Mouse (Mus musculus) neural tube, embryonic 12.5 days (tissue): ENCODE results near the gene Gtf2h1. TPM values are rescaled to one million over a fixed set of nuclear protein-coding genes. Genes with fewer than 3 reads are reported as not detected.

Experiments
- ATAC-seq: fragments of 200-750 bp; cut with Nextera tagmentation; 2 replicates; pipeline ENCODE4 v1.8.0; 2017; ENCODE audit warnings: low read depth, mild to moderate bottlenecking, moderate TSS enrichment, moderate library complexity; ENCODE audit not compliant: low FRiP score
- H3K27ac ChIP-seq: fragments of 300-500 bp; sonication (generic); 2 replicates; pipeline ENCODE4 v1.5.1; 2016
- H3K27me3 ChIP-seq: fragments of 300-500 bp; sonication (generic); replicated peaks from 2 replicates; pipeline ENCODE4 v1.6.1; 2016; ENCODE audit warnings: mild to moderate bottlenecking
- H3K36me3 ChIP-seq: fragments of 300-500 bp; sonication (generic); 2 replicates; pipeline ENCODE4 v1.6.1; 2016; ENCODE audit warnings: mild to moderate bottlenecking
- H3K4me1 ChIP-seq: fragments of 300-500 bp; sonication (generic); 2 replicates; pipeline ENCODE4 v1.6.1; 2016
- H3K4me2 ChIP-seq: fragments of 300-500 bp; sonication (generic); replicated peaks from 2 replicates; pipeline ENCODE4 v1.6.1; 2016; ENCODE audit warnings: mild to moderate bottlenecking
- H3K4me3 ChIP-seq: fragments of 300-500 bp; sonication (generic); 2 replicates; pipeline ENCODE4 v1.5.1; 2016
- H3K9ac ChIP-seq: fragments of 300-500 bp; sonication (generic); 2 replicates; pipeline ENCODE4 v1.6.1; 2016; ENCODE audit warnings: mild to moderate bottlenecking
- H3K9me3 ChIP-seq: fragments of 300-500 bp; sonication (generic); 2 replicates; pipeline ENCODE4 v1.6.1; 2016; ENCODE audit warnings: mild to moderate bottlenecking
- WGBS: fragments of 180-500 bp; shearing (Covaris S2); methylation state at CpG from one replicate; pipeline ENCODE4 v1.1.7; 2016; 5-methylcytosine and 5-hydroxymethylcytosine counted together
- polyA plus RNA-seq: library from polyadenylated mRNA; unstranded; fragments of >200 nt; fragmentation: Nextera tagmentation; extraction: Ambion mirVana; gene quantifications from 2 replicates; pipeline ENCODE4 v1.2.1, GENCODE M21; 2016

The Gtf2h1 gene
- polyA plus RNA-seq, 1 experiment from 2014 or later: 46.4 TPM

- H3K27me3 ChIP-seq: no peaks in the 10 kb centered on the region
- 88% methylated on average over 6 of the region's 6 CpGs for WGBS
- no peak for ATAC-seq
- H3K9ac ChIP-seq: no peak overlapping the region
- peaks cover 12% of the 10 kb centered on the region for H3K4me1 ChIP-seq
- H3K27ac ChIP-seq: no peak overlapping the region
- H3K4me2 ChIP-seq: no peak overlapping the region
- H3K4me3 ChIP-seq: no peak overlapping the region
- H3K36me3 ChIP-seq: no peaks in the 10 kb centered on the region
- H3K9me3 ChIP-seq: no peaks in the 10 kb centered on the region
Observed at GRCm38 (mm10) chr7:46833266-46833665, 37.4 kb downstream of the Gtf2h1 start.

- 87% methylated on average over 7 of the region's 7 CpGs for WGBS
- ATAC-seq: no peak
- Histone ChIP-seq H3K27ac (no peak overlapping the region), H3K27me3 (no peaks in the 10 kb centered on the region), H3K4me3 (no peak overlapping the region), H3K9ac (no peak overlapping the region), H3K4me1 (peaks cover 17% of the 10 kb centered on the region), H3K36me3 (no peaks in the 10 kb centered on the region), H3K4me2 (no peak overlapping the region), H3K9me3 (no peaks in the 10 kb centered on the region)
Observed at GRCm38 (mm10) chr7:46833670-46834255, 37.9 kb downstream of the Gtf2h1 start.

GRCm38 (mm10) chr7:46834994-46835610 lies 39.2 kb downstream of the Gtf2h1 start:
- Histone ChIP-seq H3K9ac (no peak overlapping the region), H3K36me3 (no peaks in the 10 kb centered on the region), H3K4me1 (peaks cover 23% of the 10 kb centered on the region), H3K4me2 (no peak overlapping the region), H3K9me3 (no peaks in the 10 kb centered on the region), H3K27ac (no peak overlapping the region), H3K27me3 (no peaks in the 10 kb centered on the region; the same call in 1 of the 2 replicates), H3K4me3 (no peak overlapping the region)
- WGBS: 30% methylated on average over 13 of the region's 14 CpGs
- ATAC-seq: no peak

- peaks cover 23% of the 10 kb centered on the region for H3K4me1 ChIP-seq
- no peaks in the 10 kb centered on the region for H3K9me3 ChIP-seq
- no peaks in the 10 kb centered on the region for H3K36me3 ChIP-seq
- no peak overlapping the region for H3K9ac ChIP-seq
- H3K4me3 ChIP-seq: no peak overlapping the region
- H3K27me3 ChIP-seq: peaks cover 2% of the 10 kb centered on the region; the same call in 1 of the 2 replicates
- no peak overlapping the region for H3K27ac ChIP-seq
- no peak for ATAC-seq
- H3K4me2 ChIP-seq: no peak overlapping the region
- WGBS: 81% methylated on average over 5 of the region's 5 CpGs
Observed at GRCm38 (mm10) chr7:46836357-46836756, 40.5 kb downstream of the Gtf2h1 start.

- peaks cover 23% of the 10 kb centered on the region for H3K4me1 ChIP-seq
- no peak overlapping the region for H3K9ac ChIP-seq
- H3K4me3 ChIP-seq: no peak overlapping the region
- H3K9me3 ChIP-seq: no peaks in the 10 kb centered on the region
- no peaks in the 10 kb centered on the region for H3K36me3 ChIP-seq
- no peak overlapping the region for H3K27ac ChIP-seq
- peaks cover 3% of the 10 kb centered on the region; the same call in 1 of the 2 replicates for H3K27me3 ChIP-seq
- H3K4me2 ChIP-seq: no peak overlapping the region
- WGBS: 38% methylated on average over 5 of the region's 5 CpGs
- ATAC-seq: no peak
Observed at GRCm38 (mm10) chr7:46837073-46837472, 41.2 kb downstream of the Gtf2h1 start.

GRCm38 (mm10) chr7:46838104-46838671 lies 42.3 kb downstream of the Gtf2h1 start:
- no peaks in the 10 kb centered on the region for H3K36me3 ChIP-seq
- H3K4me2 ChIP-seq: no peak overlapping the region; the same call in 1 of the 2 replicates
- peaks cover 23% of the 10 kb centered on the region for H3K4me1 ChIP-seq
- no peaks in the 10 kb centered on the region for H3K9me3 ChIP-seq
- no peak overlapping the region for H3K4me3 ChIP-seq
- H3K27ac ChIP-seq: no peak overlapping the region
- no peak overlapping the region for H3K9ac ChIP-seq
- H3K27me3 ChIP-seq: peaks cover 3% of the 10 kb centered on the region; the same call in 1 of the 2 replicates
- no peak for ATAC-seq
- 3% methylated on average over 9 of the region's 9 CpGs for WGBS

- Histone ChIP-seq H3K4me2 (peak overlapping the region; percentile 16; the same call in 1 of the 2 replicates), H3K27ac (no peak overlapping the region), H3K9ac (no peak overlapping the region), H3K4me1 (peaks cover 23% of the 10 kb centered on the region), H3K36me3 (no peaks in the 10 kb centered on the region), H3K9me3 (no peaks in the 10 kb centered on the region), H3K27me3 (peaks cover 3% of the 10 kb centered on the region; the same call in 1 of the 2 replicates), H3K4me3 (no peak overlapping the region)
- ATAC-seq: no peak
- WGBS: 7% methylated on average over 8 of the region's 8 CpGs
Observed at GRCm38 (mm10) chr7:46838891-46839302, 43.0 kb downstream of the Gtf2h1 start.

- no peak for ATAC-seq
- Histone ChIP-seq H3K27me3 (peaks cover 3% of the 10 kb centered on the region; the same call in 1 of the 2 replicates), H3K4me3 (no peak overlapping the region), H3K9me3 (no peaks in the 10 kb centered on the region), H3K4me2 (no peak overlapping the region), H3K9ac (no peak overlapping the region), H3K4me1 (peaks cover 23% of the 10 kb centered on the region), H3K27ac (no peak overlapping the region), H3K36me3 (no peaks in the 10 kb centered on the region)
- 35% methylated on average over 7 of the region's 7 CpGs for WGBS
Observed at GRCm38 (mm10) chr7:46839446-46839845, 43.5 kb downstream of the Gtf2h1 start.

GRCm38 (mm10) chr7:46839861-46840260 lies 44.0 kb downstream of the Gtf2h1 start:
- Histone ChIP-seq H3K9ac (no peak overlapping the region), H3K4me1 (peaks cover 23% of the 10 kb centered on the region), H3K36me3 (no peaks in the 10 kb centered on the region), H3K9me3 (no peaks in the 10 kb centered on the region), H3K27me3 (peaks cover 3% of the 10 kb centered on the region; the same call in 1 of the 2 replicates), H3K4me2 (no peak overlapping the region), H3K4me3 (no peak overlapping the region), H3K27ac (no peak overlapping the region)
- 81% methylated on average over 5 of the region's 5 CpGs for WGBS
- ATAC-seq: no peak

- no peaks in the 10 kb centered on the region for H3K36me3 ChIP-seq
- H3K4me3 ChIP-seq: no peak overlapping the region
- no peaks in the 10 kb centered on the region for H3K9me3 ChIP-seq
- no peak overlapping the region for H3K4me2 ChIP-seq
- peaks cover 3% of the 10 kb centered on the region; the same call in 1 of the 2 replicates for H3K27me3 ChIP-seq
- H3K9ac ChIP-seq: no peak overlapping the region
- H3K4me1 ChIP-seq: peaks cover 22% of the 10 kb centered on the region
- WGBS: 68% methylated on average over 4 of the region's 4 CpGs
- no peak overlapping the region for H3K27ac ChIP-seq
- ATAC-seq: no peak
Observed at GRCm38 (mm10) chr7:46840326-46840725, 44.4 kb downstream of the Gtf2h1 start.

- 23% methylated on average over 6 of the region's 6 CpGs for WGBS
- Histone ChIP-seq H3K4me2 (no peak within 1 kb of the TSS), H3K4me1 (peaks cover 22% of the 10 kb centered on the region), H3K27ac (no peak within 1 kb of the TSS), H3K36me3 (no peaks in the 10 kb centered on the region), H3K9ac (no peak within 1 kb of the TSS), H3K4me3 (no peak within 1 kb of the TSS), H3K9me3 (no peaks in the 10 kb centered on the region), H3K27me3 (peaks cover 3% of the 10 kb centered on the region; the same call in 1 of the 2 replicates)
- ATAC-seq: no peak
Observed at GRCm38 (mm10) chr7:46840787-46841525, 45.1 kb downstream of the Gtf2h1 start, which contains the start of gene Ldha. Ldha (plus strand) TSS chr7:46841475.

- H3K9ac ChIP-seq: no peak overlapping the region
- no peak overlapping the region for H3K27ac ChIP-seq
- no peak overlapping the region for H3K4me2 ChIP-seq
- H3K4me3 ChIP-seq: no peak overlapping the region
- WGBS: 30% methylated on average over 5 of the region's 5 CpGs
- H3K27me3 ChIP-seq: peaks cover 3% of the 10 kb centered on the region; the same call in 1 of the 2 replicates
- H3K36me3 ChIP-seq: no peaks in the 10 kb centered on the region
- H3K4me1 ChIP-seq: peaks cover 24% of the 10 kb centered on the region
- ATAC-seq: no peak
- H3K9me3 ChIP-seq: no peaks in the 10 kb centered on the region
Observed at GRCm38 (mm10) chr7:46842278-46842677, 46.4 kb downstream of the Gtf2h1 start.
